Comparison of ENCODE assay signal across 36 mouse cellular contexts in the genomic region with DNA sequence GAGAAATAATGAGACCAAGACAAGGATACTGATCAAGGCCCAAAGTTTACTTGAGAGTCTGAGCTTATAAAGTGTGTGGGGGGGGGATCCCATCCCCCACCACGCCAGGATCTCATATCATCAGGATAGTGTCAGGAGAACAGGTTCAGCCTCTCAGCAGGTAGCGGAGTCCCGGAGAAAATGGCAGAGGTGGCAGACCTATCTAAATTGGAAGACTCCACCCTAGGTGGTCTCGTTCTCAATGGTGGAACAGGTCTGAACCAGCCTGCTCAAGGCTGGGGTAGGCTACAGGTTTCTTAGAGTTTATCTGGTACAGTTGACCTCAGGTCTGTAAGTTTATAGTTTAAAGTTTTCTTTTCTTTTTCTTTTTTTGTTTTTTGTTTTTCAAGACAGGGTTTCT. TPM values are rescaled to one million over a fixed set of nuclear protein-coding genes. Genes with fewer than 3 reads are reported as not detected.
"Had no signal": no experiment of that assay in that cellular context is flagged by ENCODE, and none has a peak within 500 bp of the region (broad histone marks: within the 10 kb centered on the region; RNA-seq: fewer than 3 reads in every experiment).

No protein-coding gene starts in this region.

- H3K27ac ChIP-seq: heart, adult 2 months; hindbrain, embryonic 10.5 days; hindbrain, embryonic 13.5 days; hindbrain, embryonic 15.5 days; hindbrain, postnatal 0 days; kidney, embryonic 15.5 days; kidney, postnatal 0 days; limb, embryonic 13.5 days; limb, embryonic 15.5 days; liver, embryonic 13.5 days; liver, embryonic 15.5 days had no signal

- ATAC-seq: hindbrain, postnatal 0 days; intestine, embryonic 16.5 days; liver, postnatal 0 days had no signal

- H3K9me3 ChIP-seq: hindbrain, embryonic 10.5 days; hindbrain, embryonic 13.5 days; hindbrain, embryonic 15.5 days; kidney, embryonic 15.5 days; limb, embryonic 13.5 days; limb, embryonic 15.5 days; liver, embryonic 13.5 days; liver, embryonic 15.5 days had no signal

- H3K27me3 ChIP-seq: heart, embryonic 12.5 days; hindbrain, embryonic 13.5 days; hindbrain, embryonic 15.5 days; kidney, embryonic 15.5 days; limb, embryonic 13.5 days; limb, embryonic 15.5 days; liver, embryonic 13.5 days had no signal

- DNase-seq: gastrocnemius, postnatal 14 days; gastrocnemius, postnatal 36 days; heart, adult 11 months; heart, adult 2 months; heart, postnatal 10 days; heart, postnatal 4 days; kidney, adult 11 months; kidney, adult 2 months; kidney, adult 9 months; kidney, postnatal 14 days; kidney, postnatal 36 days; layer of hippocampus, adult 9-11 months; layer of hippocampus, postnatal 36 days; left cerebral cortex, postnatal 4 days; liver, embryonic 13.5 days; liver, postnatal 0 days had no signal

- H3K9ac ChIP-seq: heart, embryonic 12.5 days; hindbrain, embryonic 13.5 days; hindbrain, embryonic 15.5 days; kidney, embryonic 15.5 days; limb, embryonic 13.5 days; limb, embryonic 15.5 days; liver, embryonic 13.5 days; liver, embryonic 15.5 days; liver, postnatal 0 days had no signal

- H3K4me3 ChIP-seq: heart, adult 2 months; heart, embryonic 12.5 days; hindbrain, embryonic 10.5 days; hindbrain, embryonic 13.5 days; hindbrain, embryonic 15.5 days; kidney, embryonic 15.5 days; limb, embryonic 13.5 days; limb, embryonic 15.5 days; liver, embryonic 13.5 days; liver, embryonic 15.5 days had no signal

- H3K4me1 ChIP-seq: heart, embryonic 12.5 days; hindbrain, embryonic 10.5 days; hindbrain, embryonic 13.5 days; hindbrain, embryonic 15.5 days; kidney, embryonic 15.5 days; limb, embryonic 13.5 days; limb, embryonic 15.5 days; liver, embryonic 13.5 days; liver, embryonic 15.5 days had no signal

- H3K36me3 ChIP-seq: heart, embryonic 12.5 days; hindbrain, embryonic 10.5 days; hindbrain, embryonic 13.5 days; hindbrain, embryonic 15.5 days; kidney, embryonic 15.5 days; limb, embryonic 13.5 days; limb, embryonic 15.5 days; liver, embryonic 13.5 days; liver, embryonic 15.5 days had no signal

- H3K4me2 ChIP-seq: heart, embryonic 12.5 days; hindbrain, embryonic 13.5 days; hindbrain, embryonic 15.5 days; kidney, embryonic 15.5 days; limb, embryonic 13.5 days; limb, embryonic 15.5 days; liver, embryonic 11.5 days; liver, embryonic 13.5 days; liver, embryonic 15.5 days had no signal

RNA-seq across cellular contexts. Expression of gene Dnase1, which starts 14.0 kb away (rescaled TPM):
- total RNA-seq: gastrocnemius, postnatal 14 days; gastrocnemius, postnatal 36 days; heart, adult 2 months; heart, postnatal 10 days; heart, postnatal 25 days; heart, postnatal 4 days; layer of hippocampus, adult 18-20 months; layer of hippocampus, adult 8-10 months; layer of hippocampus, postnatal 14 days; layer of hippocampus, postnatal 36 days; left cerebral cortex, adult 18-20 months; left cerebral cortex, adult 8-10 months; left cerebral cortex, postnatal 10 days; left cerebral cortex, postnatal 25 days; left cerebral cortex, postnatal 4 days had no signal
- polyA plus RNA-seq: heart, adult 2 months had no signal
